Mouse (Mus musculus) thymus, postnatal 10 days (tissue): ENCODE results near the gene Trim62.
A peak's percentile ranks its signal among the peaks of the same experiment; 100 is the strongest.

Experiments used
- DNase-seq, 2 experiments: peaks; one replicate each; pipeline ENCODE4 v3.0.0; 2021; ENCODE audit warnings: low spot score in 2 of 2

Trim62 gene

DNA sequence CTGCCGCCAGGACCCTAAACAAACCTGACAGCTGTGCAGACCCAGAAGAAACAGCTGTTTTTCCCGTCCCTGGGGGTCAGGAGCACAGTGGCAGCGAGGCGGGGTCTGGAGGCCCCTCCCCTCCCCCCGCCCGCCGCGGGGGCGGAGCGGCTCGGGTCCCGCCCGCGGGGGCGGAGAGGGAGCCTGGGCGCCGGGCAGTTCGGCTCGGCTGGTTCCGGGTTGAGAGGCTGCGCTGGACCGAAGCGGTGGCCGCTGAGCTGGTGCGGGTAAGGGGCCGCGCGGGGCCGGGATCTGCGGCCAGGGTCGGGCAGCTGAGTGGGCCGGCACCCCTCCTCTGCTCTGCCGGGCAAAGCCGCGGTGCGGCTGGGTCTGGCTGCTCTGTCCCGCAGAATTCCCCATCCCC lies at the start of gene Trim62:
TSS of gene Trim62 (plus strand) at position 202 of the 403 bp plus-strand sequence.
- peak; percentile 40 to 61 for DNase-seq

DNA sequence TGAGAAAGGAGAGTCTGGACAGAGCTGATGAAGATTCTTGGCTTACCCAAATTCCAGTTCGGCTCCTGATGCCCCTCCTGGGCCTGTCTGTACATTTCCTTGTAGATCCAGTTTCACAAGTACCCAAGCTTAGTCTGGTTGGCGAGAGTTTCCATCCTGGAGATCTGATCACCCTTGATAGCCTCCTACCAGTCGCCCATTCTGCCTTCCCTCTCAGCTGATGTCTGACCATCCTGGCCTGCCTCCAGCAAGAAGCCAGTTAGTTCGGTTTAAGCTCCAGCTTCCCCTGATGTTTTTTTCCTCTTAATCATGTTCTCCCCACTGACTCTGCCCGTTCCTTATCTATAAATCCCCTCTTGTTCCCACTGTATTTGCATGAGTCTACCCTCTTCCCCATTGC lies 45.2 kb upstream of the Trim62 start:
- no peak for DNase-seq

DNA sequence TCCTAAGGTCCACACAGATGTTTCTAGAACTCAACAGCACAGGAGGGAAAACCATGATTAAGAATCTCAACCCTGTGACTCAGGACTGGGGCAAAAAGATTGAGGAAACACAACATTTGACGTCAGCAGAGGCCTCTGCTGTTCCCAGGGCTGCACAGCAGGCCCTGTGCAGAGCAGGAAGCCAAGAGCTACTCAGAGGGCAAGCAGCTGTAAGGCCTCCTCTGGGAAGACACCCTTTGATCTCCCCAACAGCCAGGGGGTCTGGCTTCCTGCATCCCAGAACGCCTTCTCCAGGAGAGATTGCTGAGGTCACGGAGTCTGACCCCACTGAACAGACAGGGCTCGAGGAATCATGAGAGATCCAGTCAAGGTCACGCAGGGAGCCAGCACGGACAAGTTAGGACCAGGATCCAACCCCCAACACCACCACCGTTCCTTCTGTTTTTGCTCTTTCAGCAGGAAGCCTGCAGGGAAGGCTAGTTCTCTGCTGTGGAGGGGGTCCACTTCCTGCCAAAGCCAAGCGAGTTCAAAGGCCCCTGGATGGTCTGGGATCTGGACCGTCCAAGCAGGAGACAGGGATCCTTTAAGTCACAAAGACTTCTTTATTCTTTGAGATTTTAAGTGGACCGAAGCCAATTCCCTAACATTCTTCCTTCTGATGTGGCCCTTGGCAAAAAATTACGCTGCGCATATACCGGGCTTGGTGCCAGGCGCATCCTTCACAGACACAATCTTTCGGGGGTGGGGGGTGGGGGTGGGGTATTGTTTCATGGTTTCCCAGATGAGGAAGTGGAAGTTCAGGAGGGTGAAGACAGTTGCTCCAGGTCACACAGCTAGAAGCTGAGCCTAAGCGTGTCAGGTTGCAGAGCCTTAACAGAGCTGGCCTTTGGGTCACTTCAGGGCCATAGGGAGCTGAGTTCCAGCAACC lies 43.3 kb upstream of the Trim62 start:
- no peak for DNase-seq

DNA sequence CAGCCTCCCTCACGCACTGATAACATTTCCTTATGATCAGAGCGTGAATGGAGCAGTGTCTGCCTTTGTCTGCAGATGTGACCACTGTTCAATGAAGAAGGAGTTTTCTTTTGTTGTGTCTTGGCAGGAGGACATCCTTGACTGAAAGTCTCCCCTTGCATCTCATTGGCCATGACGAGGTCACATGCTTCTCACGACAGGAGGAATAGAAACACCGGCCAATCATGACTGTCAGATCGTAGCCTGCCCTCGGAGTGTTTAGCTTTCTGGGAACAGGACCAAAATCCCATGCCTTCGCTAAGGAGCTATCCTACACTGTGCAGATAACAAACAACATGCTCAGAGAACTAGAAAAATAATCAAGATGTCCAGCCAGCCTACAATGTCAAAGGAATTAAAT lies 42.1 kb upstream of the Trim62 start:
- no peak for DNase-seq

DNA sequence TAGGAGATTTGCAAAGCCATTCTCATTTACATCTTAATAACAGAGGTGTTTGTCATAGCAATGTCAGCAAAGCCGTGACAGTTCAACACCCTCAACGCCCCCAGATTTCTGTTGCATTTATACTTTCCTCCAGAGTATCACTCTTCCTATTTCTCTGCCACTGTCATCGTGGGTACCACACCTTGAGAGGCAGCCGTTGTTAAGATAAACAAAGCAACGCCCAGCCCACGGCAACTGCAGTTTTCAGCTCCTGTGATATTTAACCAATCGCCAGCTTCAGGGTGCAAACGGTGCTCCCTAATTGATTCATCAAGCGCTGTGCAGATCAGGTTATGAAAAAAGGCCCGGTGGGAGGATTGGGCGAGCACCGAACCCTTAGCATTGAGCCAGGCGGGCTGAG lies 38.8 kb upstream of the Trim62 start:
- DNase-seq: no peak

DNA sequence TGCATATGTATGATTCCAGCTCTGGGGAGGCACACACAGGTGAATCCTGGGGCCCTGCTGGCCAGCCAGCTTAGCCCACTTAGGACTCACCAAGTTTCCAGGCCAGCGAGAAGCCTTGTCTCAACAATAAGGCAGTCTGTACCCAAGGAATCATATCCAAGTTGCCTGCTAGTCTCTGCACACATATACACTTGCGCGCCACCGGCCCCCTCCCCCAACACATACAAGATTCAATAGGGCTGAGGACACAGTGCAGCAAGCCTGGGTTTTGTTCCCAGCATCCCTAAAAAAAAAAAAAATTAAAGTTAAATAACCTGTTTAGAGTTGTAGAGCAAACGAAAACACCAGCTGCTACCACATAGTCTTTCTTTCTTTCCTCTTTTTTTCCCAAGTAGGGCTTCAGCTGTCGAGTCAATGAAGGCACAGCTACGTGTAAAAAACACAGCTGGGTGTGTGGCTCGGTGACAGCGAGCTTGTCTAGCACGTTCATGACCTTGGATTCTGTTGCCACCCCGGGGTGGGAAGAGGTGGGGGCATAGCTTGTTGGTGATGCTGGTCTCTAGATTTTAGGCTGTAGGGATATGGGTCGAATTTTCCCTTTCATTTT lies 37.9 kb upstream of the Trim62 start:
- DNase-seq: no peak

DNA sequence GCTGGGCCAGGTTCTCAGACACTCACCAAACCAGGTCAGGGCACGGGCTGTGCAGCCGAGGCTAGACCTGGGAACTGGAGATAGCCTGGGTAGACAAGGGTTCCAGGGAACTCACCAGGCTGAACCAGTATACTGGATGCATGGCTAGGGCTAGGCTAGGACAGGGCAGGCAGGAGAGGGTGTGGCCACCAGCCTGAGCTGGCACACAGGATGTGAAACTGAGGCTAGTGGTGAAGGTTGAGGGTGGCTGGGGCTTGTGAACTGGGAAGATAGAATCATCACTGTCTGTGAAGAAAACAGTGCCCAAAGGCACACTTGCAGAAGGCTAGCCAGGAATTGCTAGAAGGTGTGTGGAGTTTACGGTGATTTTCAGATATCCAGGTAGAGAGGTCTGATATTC lies 34.4 kb upstream of the Trim62 start:
- no peak for DNase-seq

DNA sequence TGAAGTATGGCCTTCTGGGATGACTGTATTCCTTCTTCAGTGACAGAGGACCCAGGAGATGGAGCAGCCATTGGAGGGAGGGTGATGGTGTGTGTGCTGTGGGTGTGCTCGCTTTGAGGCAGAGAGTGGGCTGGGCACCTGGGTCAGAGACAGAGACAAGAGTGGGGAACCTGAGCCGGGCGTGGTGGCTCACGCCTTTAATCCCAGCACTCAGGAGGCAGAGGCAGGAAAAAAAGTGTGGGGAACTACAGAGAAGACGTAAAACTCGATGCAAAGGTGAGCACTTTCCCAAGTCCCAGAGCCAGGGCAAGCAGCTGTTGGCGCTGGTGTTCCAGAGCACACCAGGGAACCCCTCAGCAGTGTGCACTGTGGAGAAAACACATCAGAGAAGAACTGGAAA lies 33.7 kb upstream of the Trim62 start:
- no peak for DNase-seq

DNA sequence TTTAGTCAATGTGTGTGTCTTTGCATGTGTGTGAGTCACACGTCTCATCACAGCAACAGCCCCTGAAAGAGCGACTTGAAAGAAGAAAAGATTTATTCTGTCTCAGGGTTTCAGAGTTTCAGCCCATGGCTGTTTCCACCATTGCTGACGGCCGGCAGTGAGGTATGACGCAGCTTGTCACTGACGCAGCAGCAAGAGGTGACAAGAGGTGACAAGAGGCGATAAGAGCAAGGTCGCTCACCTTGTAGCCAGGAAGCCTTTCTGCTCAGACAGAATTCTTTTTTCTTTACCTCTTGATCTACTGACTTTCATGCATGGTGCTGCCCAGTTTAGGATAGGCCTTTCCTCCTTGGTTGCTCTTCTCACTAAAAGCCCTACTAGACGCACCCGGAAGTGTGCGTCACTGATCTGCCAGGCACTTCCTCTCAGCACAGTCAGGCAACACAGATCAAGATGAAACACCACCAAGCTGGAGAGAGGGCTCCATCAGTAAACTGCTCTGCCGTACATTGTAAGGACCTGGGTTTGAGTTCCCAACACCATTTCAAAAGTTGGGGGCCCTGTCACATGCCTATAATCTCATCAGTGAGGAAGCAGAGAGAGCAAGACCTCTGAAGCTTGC lies 31.0 kb upstream of the Trim62 start:
- DNase-seq: no peak

DNA sequence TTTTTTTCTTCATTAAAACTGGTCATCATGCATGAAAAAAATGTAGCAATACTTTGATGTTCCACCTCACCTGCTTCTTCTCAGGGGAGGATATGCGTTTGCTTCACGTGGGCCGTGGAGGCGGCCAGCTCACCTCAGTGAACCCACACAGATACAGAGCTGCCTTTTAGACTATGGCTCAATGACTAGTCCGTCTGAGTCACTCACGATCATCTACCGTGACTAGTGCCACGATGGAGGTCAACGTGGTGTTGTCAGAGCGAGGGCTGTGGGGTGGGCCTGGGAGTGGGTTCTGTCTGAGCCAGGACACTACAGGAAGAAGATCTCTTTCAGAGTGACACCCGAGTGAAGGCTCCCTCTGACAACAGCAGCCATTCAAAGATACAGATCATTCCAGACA lies 30.3 kb upstream of the Trim62 start:
- no peak for DNase-seq

DNA sequence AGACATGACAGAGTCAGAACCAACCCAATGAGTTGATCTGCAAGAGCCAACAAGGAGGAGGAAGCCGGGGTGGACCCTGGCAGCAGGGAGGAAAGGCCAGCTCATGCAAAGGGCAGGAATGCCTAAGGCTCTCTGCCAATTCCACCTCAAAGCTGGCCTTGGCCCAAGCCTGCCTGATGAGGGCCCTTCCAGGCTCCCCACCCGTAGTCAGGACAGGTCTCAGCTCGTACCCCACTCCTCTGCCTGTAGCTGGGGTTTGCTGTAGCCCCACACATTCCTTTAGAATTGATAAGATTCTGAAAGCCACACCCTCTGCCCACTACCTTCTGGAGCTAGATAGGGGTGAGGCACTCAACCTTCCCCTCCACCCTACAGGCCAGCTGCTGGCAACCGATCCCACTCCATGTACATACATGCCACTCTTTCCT lies 27.8 kb upstream of the Trim62 start:
- no peak for DNase-seq

DNA sequence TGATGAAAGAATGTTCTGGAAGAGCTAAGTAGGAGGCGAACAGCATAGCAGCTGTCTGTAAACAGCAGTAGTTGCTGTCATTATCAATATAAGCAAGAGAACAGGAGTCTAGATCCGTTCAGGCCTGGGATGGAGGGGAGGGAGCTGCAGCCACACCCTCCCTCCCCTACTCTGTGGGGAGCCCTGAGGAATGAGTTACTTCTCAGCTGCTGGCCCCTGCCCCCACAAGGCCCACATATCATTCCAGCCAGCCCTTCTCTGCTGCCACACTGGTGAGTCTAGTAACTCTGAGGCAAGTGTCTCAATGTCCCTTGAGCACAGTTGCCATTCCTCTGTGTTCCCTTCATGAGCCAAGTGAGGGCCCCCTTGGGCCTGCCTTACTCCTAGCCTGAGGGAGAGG lies 26.2 kb upstream of the Trim62 start:
- no peak for DNase-seq

DNA sequence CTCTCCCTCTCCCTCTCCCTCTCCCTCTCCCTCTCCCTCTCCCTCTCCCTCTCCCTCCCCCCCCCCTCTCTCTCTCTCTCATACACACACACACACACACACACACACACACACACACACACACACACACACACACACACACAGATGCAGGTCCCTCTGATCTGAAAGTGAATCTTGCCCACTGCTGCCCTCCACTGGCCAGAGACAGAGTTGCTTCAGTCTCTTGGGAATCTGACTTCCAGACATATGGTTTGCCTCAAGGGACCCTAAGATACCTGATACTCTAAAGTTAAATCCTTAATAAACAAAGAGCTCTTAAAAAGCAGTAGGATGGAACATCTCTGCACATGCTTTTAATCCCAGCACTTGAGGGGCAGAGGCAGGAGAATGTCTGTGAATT lies 25.2 kb upstream of the Trim62 start:
- DNase-seq: peak; percentile 33 to 64

DNA sequence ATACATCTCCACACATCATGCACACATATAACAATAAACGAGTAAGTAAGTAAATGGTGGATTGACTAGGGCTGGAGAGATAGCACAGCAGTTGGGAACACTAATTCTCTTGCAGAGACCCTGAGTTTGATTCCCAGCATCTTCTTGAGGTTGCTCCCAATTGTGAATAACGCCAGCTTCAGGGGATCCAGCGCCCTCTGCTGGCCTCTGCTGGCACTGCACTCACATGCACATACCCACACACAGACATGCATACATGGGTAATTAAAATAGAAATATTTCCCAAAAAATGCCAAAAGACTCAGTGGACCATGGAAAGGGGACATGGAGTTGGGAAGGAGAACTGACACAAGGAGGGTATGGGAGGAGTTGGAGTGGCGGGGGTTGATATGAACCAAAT lies 24.5 kb upstream of the Trim62 start:
- no peak for DNase-seq

DNA sequence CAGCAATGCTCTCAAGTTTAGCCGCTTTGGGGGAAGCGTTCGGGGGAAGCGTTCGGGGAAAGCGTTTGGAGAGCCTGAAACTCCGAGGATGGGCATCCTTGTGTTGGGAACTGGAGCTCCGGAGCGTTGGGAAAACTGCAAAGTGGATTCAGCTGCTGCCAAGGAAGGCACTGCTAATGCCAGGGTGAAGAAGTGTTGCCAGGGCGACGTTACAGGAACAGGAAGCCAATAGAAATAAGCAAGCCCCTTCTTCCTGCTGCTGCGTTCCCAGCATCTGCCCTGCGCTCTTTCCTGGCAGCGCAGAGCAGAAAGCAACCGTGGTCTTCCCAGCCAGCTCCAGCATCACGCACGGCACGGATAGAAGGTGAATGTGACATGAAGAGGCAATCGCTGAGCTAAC lies 10.4 kb upstream of the Trim62 start:
- DNase-seq: no peak

DNA sequence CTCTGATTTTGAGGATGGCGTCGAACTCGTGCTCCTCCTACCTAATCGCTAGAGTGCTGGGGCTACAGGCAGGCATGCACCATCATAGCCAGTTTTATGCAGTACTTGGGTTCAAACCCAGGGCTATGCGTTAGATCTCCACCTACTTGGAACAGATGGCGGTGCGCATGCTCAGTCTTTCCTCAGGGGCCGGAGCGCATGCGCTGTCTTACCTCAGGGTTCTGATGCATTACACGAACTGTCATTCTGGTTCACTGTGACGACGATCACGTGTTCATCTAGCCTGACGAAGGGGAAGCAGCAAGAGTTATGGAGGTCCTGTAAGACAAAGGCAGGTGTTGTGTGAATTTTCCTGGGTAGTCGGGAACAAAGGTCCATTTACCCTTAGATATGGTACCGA lies 9.3 kb upstream of the Trim62 start:
- no peak for DNase-seq

DNA sequence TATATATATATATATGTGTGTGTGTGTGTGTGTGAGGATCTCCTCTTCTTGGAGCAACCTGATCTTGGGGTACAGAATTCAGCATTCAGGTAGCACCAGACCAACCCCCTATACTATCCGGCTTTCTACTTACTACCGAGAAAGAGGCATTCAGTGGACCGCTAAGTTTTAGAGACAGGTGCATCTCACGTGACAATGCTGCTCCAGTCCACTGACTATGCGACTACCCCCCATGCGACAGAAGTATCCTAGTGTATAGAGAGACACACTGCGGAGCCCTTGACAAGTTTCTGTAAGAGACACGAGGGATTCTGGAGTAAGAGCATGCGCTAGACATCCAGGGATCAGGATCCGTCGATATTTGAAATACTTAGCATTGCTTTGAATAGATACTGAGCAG lies 7.9 kb upstream of the Trim62 start:
- DNase-seq: no peak

DNA sequence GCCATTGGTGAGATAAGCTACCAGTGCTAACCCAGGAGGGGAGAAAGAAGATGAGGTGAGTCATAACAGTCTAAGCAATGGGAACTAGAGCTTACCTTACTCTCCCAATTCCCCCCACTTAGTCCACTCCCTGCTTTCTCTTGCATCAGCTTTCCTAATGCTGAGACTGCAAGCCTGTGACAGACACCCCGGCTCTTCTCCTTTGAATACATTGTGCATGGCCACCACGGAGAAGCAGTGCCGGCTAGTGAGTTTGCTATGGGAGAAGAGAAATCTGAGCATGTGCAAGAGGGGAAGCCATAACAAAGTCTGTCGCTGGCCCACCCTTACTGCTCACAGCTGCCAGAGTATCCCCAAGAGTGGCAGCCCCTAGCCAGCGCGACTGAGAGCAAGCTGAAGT lies 5.9 kb upstream of the Trim62 start:
- no peak for DNase-seq

DNA sequence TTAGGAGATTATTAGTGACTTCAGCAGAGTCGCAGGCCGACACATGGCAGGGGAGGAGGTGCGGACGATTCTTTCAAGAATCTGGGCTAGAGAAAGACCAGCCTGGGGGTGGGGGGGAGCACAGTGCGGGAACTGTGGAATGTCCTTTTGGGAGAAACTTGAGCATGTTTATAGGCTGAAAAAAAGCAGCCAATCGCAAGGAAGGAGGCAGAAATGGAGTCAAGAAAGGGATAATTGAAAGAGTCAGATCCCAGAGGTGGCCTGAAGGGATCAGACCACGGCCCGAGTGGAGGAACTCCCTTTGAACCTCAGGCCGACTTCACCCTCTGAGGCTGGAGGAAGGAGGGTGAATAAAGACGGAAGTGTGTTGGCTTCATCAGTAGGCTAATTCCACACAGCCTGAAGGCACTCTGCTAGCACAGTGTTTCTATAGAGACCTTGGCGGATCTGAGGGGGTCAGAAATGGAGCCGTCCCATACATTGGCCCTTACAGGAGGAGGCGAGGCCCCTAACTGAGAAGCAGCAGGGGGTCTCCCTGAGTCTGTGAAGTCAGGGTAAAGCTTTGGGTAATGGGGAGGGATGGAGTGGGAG lies 4.4 kb upstream of the Trim62 start:
- no peak for DNase-seq

DNA sequence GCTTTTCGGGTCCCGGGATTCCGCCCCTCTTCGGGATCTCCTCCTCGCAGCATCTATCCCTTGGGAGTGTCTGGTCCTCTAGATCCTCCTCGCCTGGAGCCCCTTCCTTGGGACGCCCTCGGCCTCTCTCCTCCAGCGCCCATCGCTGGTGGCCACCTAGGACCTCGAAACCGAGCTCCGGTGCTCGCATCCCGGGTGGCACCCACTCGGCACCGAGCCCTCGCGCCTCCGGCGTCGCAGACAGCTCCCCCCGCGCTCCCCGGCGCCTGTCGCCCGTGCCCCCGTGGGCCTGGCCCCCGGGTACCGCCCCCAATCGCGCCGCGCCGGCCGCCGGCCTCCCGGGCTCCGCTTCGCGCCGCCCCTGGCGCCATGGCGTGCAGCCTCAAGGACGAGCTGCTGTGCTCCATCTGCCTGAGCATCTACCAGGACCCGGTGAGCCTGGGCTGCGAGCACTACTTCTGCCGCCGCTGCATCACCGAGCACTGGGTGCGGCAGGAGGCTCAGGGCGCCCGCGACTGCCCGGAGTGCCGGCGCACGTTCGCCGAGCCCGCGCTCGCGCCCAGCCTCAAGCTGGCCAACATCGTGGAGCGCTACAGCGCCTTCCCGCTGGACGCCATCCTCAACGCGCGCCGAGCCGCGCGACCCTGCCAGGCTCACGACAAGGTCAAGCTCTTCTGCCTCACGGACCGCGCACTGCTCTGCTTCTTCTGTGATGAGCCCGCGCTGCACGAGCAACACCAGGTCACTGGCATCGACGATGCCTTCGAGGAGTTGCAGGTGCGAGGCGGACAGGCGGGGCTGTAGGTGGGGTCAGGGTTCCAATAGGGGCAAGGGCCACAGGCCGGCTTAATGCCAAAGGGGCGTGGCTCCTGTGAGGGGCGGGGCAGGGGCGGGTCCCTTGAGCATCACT lies 676 bp downstream of the Trim62 start:
- DNase-seq: peak; percentile 8 to 9

DNA sequence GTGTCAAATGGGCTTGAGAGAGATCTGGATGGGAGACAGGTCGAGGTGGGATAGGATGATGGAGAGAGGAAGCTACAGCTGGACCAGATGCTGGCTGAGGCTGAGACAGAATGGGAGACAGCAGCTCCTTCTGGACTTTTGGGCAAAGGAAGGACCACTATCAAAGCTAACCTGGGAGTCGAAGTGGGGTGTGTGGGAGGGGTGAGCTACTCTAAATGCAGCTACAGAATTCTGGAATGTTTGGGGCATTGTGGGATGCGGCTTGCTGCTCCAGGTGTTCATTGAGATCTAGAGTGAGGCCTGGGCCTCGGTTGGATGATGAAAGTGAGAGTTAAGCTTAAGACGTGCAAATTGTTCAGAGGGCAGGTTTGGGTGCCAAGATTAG lies 1.3 kb downstream of the Trim62 start:
- no peak for DNase-seq

DNA sequence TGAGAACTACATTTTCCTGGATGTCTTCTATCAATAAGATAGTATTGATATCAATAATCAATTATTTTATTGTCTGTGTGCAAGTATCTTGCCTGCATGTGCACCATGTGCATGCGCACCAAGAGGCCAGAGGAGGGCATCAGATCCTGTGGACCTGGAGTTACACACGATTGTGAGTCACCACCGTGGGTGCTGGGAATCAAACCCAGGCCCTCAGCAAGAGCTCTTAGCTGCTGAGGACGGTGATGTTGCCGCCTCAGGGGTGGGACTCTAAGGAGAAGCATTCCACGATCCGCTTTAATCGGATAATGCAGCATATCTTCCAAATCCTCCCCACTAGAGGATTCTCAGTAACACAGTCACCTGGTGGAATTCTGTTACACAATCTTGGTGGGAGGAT lies 2.2 kb downstream of the Trim62 start:
- no peak for DNase-seq
